Mouse (Mus musculus) liver, adult 2 months (tissue): ENCODE results near the gene Crtc1. TPM values are rescaled to one million over a fixed set of nuclear protein-coding genes. Genes with fewer than 3 reads are reported as not detected.

Source experiments
- DNase-seq: peaks from one replicate; pipeline ENCODE4 v3.0.0-alpha.2; 2011; ENCODE audit warnings: low read depth, low spot score; ENCODE audit errors: extremely low read depth
- H3K27ac ChIP-seq: fragments of 200-500 bp; replicated peaks from 2 replicates; pipeline ENCODE4 v1.5.1; 2012; ENCODE audit warnings: low read depth, mild to moderate bottlenecking, control low read depth, inconsistent platforms, low read length; ENCODE audit not compliant: insufficient read depth
- H3K27me3 ChIP-seq: fragments of 200-500 bp; 2 replicates; pipeline ENCODE4 v1.6.1; 2012; ENCODE audit warnings: mild to moderate bottlenecking, moderate library complexity, low read length, inconsistent platforms; ENCODE audit not compliant: control insufficient read depth, insufficient read depth
- H3K36me3 ChIP-seq: fragments of 200-500 bp; 2 replicates; pipeline ENCODE4 v1.6.1; 2012; ENCODE audit warnings: low read length, inconsistent platforms; ENCODE audit not compliant: control insufficient read depth, insufficient read depth
- H3K4me1 ChIP-seq: fragments of 200-500 bp; 2 replicates; pipeline ENCODE4 v1.6.1; 2011; ENCODE audit warnings: low read length; ENCODE audit not compliant: control insufficient read depth, insufficient read depth
- H3K4me3 ChIP-seq: fragments of 200-500 bp; 2 replicates; pipeline ENCODE4 v1.5.1; 2011; ENCODE audit warnings: low read depth, mild to moderate bottlenecking, control low read depth, low read length, moderate library complexity; ENCODE audit not compliant: insufficient read depth
- H3K79me2 ChIP-seq: fragments of 200-500 bp; 2 replicates; pipeline ENCODE4 v1.6.1; 2012; ENCODE audit warnings: inconsistent platforms, mild to moderate bottlenecking, low read length, moderate library complexity; ENCODE audit not compliant: control insufficient read depth, insufficient read depth
- H3K9ac ChIP-seq: fragments of 200-500 bp; 2 replicates; pipeline ENCODE4 v1.6.1; 2012; ENCODE audit warnings: low read depth, mild to moderate bottlenecking, control low read depth, inconsistent platforms, low read length
- CTCF ChIP-seq: fragments of 200-500 bp; IDR thresholded peaks from 2 replicates; pipeline ENCODE4 v1.5.1; 2011; ENCODE audit warnings: low read depth, low read length, control low read depth
- POLR2A ChIP-seq: fragments of 200-500 bp; IDR thresholded peaks from 2 replicates; pipeline ENCODE4 v1.6.1; 2011; ENCODE audit warnings: low read length, control low read depth; ENCODE audit not compliant: insufficient read depth; ENCODE audit errors: extremely low read depth
- WGBS: fragments of 180-500 bp; shearing (Covaris S2); methylation state at CpG from one replicate; pipeline ENCODE4 v1.1.7; 2018; 5-methylcytosine and 5-hydroxymethylcytosine counted together
- polyA plus RNA-seq: library from polyadenylated mRNA; depleted of rRNA; stranded (reverse); fragments of >200 nt; gene quantifications from 2 replicates; pipeline ENCODE4 v1.2.3, GENCODE M21; 2012
- total RNA-seq: library from RNA; depleted of rRNA; stranded (reverse); fragments of >200 nt; gene quantifications from 2 replicates; pipeline ENCODE4 v1.2.3, GENCODE M21; 2014

The Crtc1 gene
- total and polyA plus RNA-seq, 2 experiments, result 1.2 to 8.2 TPM

DNA sequence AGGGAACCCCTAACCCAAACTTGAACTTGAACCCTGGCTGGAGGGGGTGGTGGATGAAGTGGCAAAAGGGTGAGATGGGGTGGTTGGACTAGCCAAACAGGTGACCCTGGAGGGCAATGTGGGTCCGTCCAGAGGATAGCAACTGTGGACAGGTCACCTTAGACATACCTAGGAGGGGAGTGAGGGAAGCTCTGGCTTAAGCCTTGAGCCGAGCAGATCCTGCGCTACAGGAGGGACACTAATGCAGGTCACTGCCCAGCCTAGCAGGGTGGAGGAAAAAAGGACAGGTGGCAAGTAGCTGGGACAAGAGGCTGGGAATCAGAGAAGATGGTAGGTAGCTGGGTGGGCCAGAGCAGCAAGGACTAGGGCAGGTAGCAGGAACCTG lies 87.4 kb downstream of the Crtc1 start:
- H3K4me3 ChIP-seq, result peak overlapping the region; percentile 96
- peaks cover 44% of the 10 kb centered on the region for H3K4me1 ChIP-seq
- 6% methylated on average over 3 of the region's 3 CpGs for WGBS
- peak overlapping the region; percentile 37 for H3K27ac ChIP-seq
- no peaks in the 10 kb centered on the region for H3K36me3 ChIP-seq
- no peaks in the 10 kb centered on the region for H3K27me3 ChIP-seq
- peak overlapping the region; percentile 99 for H3K9ac ChIP-seq
- DNase-seq, result no peak
- peaks cover 51% of the 10 kb centered on the region; the same call in 1 of the 2 replicates for H3K79me2 ChIP-seq
- no peak for TF ChIP-seq POLR2A
- TF ChIP-seq CTCF, result no peak

DNA sequence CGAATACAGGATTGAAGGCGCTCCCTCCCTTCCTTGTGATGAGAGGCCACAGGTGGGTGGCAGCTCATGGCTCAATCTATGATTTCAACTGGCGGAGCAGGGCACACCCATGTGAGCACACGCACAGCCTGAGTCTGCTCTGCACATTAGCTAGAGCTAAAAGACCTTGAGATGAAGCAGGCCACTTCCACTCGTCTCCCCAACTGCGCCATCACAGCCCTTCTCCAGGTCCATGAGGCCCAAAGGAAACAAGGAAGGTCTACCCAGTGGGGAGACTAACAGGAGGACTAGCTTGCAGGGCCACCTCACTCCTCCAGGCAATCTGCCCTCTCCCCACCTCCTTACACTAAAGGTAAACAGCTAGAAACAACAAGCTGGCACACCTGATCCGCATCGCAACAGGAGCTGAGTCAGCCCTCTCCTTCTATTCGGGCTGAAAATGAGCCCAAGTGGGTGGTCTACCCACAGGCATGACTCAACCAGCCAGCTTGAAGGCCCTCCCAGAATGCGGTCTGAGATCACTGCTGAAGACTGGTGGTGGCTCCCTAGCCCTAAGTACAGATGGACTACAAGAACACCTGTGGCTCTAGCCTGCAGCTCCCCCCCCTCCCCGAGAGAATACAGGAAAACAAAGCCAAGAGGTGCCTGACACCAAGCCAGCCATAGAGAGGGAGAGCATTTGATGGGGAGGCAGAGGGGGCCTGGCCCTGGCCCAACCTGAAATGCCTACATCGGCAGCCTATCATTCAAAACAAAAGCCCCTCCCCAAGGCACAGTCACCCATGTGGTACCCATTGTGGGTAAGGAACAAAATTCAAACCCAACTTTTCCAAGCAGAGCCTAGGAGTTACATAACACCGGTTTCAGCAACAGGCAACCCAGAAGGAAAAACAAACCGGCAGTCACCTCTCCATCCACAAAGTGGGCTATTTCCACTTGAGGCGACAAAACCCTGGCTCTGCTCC lies 88.1 kb downstream of the Crtc1 start:
- no peaks in the 10 kb centered on the region for H3K36me3 ChIP-seq
- TF ChIP-seq POLR2A (no peak), CTCF (no peak)
- WGBS, result 29% methylated on average over 15 of the region's 15 CpGs
- H3K79me2 ChIP-seq, result peaks cover 57% of the 10 kb centered on the region
- H3K27ac ChIP-seq, result peak overlapping the region; percentile 37
- peak overlapping the region; percentile 99 for H3K9ac ChIP-seq
- H3K4me1 ChIP-seq, result peaks cover 44% of the 10 kb centered on the region
- H3K27me3 ChIP-seq, result no peaks in the 10 kb centered on the region
- peak; percentile 42 for DNase-seq
- H3K4me3 ChIP-seq, result peak overlapping the region; percentile 96

DNA sequence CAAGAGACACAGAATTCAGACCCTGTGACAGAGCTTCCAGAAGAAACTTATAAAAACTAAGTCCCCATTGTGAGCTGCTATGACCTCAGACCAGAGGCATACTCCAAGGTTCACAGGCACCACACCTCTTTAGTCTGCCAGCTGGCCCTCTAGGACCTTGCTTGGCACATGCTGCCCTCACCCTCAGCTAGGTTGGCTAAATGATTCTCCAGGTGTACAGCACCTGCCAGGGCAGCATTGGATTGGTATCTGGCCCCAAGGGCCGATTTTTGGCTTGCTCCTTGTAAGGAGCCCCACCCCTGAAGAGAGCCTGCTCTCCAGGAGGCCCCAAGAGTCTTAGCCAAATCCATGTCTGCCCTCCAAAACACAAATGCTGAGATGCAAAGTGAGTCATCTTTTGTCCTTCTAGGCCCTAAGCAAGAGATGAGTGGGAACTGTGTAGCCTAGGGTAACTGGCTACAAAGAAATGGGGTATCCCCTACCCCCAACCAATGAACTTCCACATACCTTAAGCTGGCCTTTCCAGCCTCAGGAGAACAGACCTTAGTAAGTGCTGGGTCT lies 91.4 kb downstream of the Crtc1 start:
- Histone ChIP-seq H3K79me2 (peaks cover 73% of the 10 kb centered on the region), H3K9ac (no peak overlapping the region), H3K27ac (no peak overlapping the region), H3K4me1 (peaks cover 37% of the 10 kb centered on the region), H3K4me3 (no peak overlapping the region), H3K36me3 (peaks cover 7% of the 10 kb centered on the region; the same call in 1 of the 2 replicates), H3K27me3 (no peaks in the 10 kb centered on the region)
- WGBS, result 13% methylated on average over 1 of the region's 1 CpGs
- DNase-seq, result peak; percentile 91
- no peak for TF ChIP-seq POLR2A
- no peak for TF ChIP-seq CTCF

DNA sequence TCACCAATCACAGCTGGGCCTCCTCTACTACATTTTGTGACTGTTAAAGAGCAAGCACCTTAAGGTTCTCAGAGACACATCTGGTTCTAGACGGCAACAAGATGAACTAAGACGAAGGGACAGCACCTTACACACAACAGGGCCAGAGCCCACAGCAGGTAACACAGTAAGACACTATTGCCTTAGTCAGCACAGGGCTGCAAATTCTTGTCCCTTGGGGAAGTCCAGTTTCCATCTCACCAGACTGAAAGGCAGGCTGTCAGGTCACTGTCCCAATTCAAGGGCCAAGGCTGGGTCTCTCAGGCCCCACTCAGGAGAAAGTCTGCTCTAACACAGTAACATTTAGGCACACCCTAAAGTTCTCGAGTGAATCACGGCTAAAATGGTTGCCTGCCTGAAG lies 91.9 kb downstream of the Crtc1 start:
- WGBS, result 67% methylated on average over 4 of the region's 4 CpGs
- H3K4me3 ChIP-seq, result no peak overlapping the region
- no peak for TF ChIP-seq CTCF
- TF ChIP-seq POLR2A, result no peak
- H3K27ac ChIP-seq, result 0 out of 2 replicates have a peak overlapping the region, but pooled peaks have one; percentile 2
- no peak for DNase-seq
- H3K4me1 ChIP-seq, result peaks cover 37% of the 10 kb centered on the region
- H3K36me3 ChIP-seq, result peaks cover 8% of the 10 kb centered on the region
- no peaks in the 10 kb centered on the region for H3K27me3 ChIP-seq
- H3K9ac ChIP-seq, result no peak overlapping the region
- H3K79me2 ChIP-seq, result peaks cover 68% of the 10 kb centered on the region

DNA sequence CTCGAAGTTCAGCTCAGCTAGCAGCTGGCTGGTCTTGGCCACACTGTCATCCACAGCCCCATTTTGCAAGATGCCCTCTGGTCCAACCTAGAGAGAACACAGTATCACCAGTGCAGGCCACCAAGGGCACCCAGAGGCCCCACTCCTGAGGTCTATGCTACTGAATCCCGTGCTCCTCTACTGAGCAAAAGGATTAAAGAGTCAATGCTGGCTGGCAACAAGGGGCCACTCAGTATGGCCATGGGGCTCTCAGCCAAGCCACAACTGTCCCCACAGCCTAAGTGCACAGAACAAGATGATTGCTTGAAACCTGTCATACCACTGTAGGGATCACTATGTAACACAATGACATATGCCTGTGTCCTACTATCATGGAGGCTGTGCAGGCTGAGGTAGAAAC lies 95.1 kb downstream of the Crtc1 start:
- H3K36me3 ChIP-seq, result peaks cover 18% of the 10 kb centered on the region
- 17% methylated on average over 2 of the region's 2 CpGs for WGBS
- H3K4me3 ChIP-seq, result no peak overlapping the region
- H3K9ac ChIP-seq, result no peak overlapping the region
- no peak overlapping the region for H3K27ac ChIP-seq
- peaks cover 18% of the 10 kb centered on the region for H3K4me1 ChIP-seq
- TF ChIP-seq CTCF (no peak), POLR2A (no peak)
- H3K79me2 ChIP-seq, result peaks cover 39% of the 10 kb centered on the region
- no peaks in the 10 kb centered on the region for H3K27me3 ChIP-seq
- peak; percentile 58 for DNase-seq
